Mouse (Mus musculus): ENCODE measurements at regions not wholly inside any gene's neighbourhood (a gene's known extent, or its start where the extent isn't known, plus 50 kb on each side); places are given as distances from the start of the nearest gene placed in this dataset.

DNA sequence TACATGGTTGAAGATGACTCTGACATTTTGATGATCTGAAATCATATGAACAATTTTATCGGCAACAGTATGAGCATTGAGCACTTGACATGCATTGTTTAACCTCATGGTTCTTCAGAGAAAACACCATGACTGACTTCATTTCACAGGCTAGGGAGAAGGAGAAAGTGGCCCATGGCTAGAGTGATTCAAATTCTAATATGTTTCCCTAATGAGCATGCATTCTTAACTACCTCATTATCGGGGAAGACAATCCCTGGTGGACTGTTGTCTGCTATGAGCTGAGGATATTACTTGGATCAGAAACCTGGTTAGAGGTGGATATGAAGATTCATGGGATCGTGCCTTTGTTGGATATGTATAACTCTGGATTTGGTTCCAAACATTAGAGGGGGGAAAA is 240.9 kb downstream of the Arl4a start:
- no peaks in the 10 kb centered on the region for H3K36me3 ChIP-seq (ENCODE audit: control insufficient read depth, insufficient read depth, low read length)
- WGBS = 57% methylated on average over 3 of the region's 3 CpGs
- H3K9ac ChIP-seq (ENCODE audit: low read depth, low read length) = no peak overlapping the region
- H3K4me2 ChIP-seq (ENCODE audit: low read length) = no peak overlapping the region
- H3K9me3 ChIP-seq (ENCODE audit: control insufficient read depth, low read length) = no peaks in the 10 kb centered on the region
- no peaks in the 10 kb centered on the region for H3K27me3 ChIP-seq (replicated peaks; ENCODE audit: control insufficient read depth, insufficient read depth, low read length)
- H3K27ac ChIP-seq (ENCODE audit: low read depth, low read length) = no peak overlapping the region
- no peak overlapping the region for H3K4me3 ChIP-seq (ENCODE audit: low read length)
- no peak for ATAC-seq
- H3K4me1 ChIP-seq (ENCODE audit: control insufficient read depth, insufficient read depth, low read depth, low read length) = no peaks in the 10 kb centered on the region; the same call in 1 of the 2 replicates

DNA sequence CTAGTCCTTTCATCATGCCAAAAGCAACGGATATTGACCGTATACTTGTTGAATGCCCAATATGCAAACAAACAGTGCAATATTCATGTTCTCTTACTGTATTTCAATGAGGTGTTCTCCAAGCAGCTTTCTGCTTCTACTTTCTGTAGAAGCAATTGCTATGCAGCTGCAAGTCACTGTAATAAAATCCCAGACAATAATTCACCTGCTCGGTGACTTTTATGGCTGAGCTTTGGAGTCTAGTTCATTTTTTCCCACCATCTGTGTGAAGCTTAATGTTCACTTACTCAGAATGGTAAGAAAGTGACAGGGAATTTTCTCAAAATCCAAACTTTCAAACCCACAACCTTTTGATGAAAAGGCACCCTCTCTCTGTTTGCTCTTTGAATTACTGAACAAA is 252.8 kb downstream of the Arl4a start:
- no peaks in the 10 kb centered on the region for H3K4me1 ChIP-seq (ENCODE audit: control insufficient read depth, insufficient read depth, low read depth, low read length)
- H3K36me3 ChIP-seq (ENCODE audit: control insufficient read depth, insufficient read depth, low read length) = no peaks in the 10 kb centered on the region
- H3K27ac ChIP-seq (ENCODE audit: low read depth, low read length) = no peak overlapping the region
- H3K4me2 ChIP-seq (ENCODE audit: low read length) = no peak overlapping the region
- H3K9me3 ChIP-seq (ENCODE audit: control insufficient read depth, low read length) = no peaks in the 10 kb centered on the region
- no peak overlapping the region for H3K9ac ChIP-seq (ENCODE audit: low read depth, low read length)
- H3K4me3 ChIP-seq (ENCODE audit: low read length) = no peak overlapping the region
- WGBS = 83% methylated on average over 3 of the region's 3 CpGs
- H3K27me3 ChIP-seq (replicated peaks; ENCODE audit: control insufficient read depth, insufficient read depth, low read length) = no peaks in the 10 kb centered on the region
- no peak for ATAC-seq

DNA sequence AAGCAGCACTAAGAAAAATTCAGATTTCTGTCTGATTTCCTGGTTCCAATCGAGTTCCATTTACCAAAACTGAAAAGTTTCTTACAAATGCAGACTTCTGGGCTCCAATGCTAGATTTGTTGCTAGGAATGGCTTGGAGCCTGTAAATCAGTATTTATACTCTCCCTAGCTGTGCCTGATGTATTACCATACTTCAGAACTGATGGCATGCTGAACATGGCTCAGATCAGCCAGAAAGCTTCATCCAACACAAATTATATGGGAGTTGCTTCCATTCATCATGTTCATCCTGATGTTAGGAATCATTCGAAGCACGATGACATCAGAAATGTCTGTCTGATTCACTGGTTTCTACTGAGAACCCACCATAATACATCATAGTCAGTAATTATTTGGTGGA is 253.3 kb downstream of the Arl4a start:
- no peak for ATAC-seq
- WGBS = 80% methylated on average over 3 of the region's 3 CpGs
- no peak overlapping the region for H3K4me2 ChIP-seq (ENCODE audit: low read length)
- no peaks in the 10 kb centered on the region for H3K4me1 ChIP-seq (ENCODE audit: control insufficient read depth, insufficient read depth, low read depth, low read length)
- no peaks in the 10 kb centered on the region for H3K9me3 ChIP-seq (ENCODE audit: control insufficient read depth, low read length)
- H3K9ac ChIP-seq (ENCODE audit: low read depth, low read length) = no peak overlapping the region
- H3K36me3 ChIP-seq (ENCODE audit: control insufficient read depth, insufficient read depth, low read length) = no peaks in the 10 kb centered on the region
- no peak overlapping the region for H3K27ac ChIP-seq (ENCODE audit: low read depth, low read length)
- H3K4me3 ChIP-seq (ENCODE audit: low read length) = no peak overlapping the region
- H3K27me3 ChIP-seq (replicated peaks; ENCODE audit: control insufficient read depth, insufficient read depth, low read length) = no peaks in the 10 kb centered on the region

DNA sequence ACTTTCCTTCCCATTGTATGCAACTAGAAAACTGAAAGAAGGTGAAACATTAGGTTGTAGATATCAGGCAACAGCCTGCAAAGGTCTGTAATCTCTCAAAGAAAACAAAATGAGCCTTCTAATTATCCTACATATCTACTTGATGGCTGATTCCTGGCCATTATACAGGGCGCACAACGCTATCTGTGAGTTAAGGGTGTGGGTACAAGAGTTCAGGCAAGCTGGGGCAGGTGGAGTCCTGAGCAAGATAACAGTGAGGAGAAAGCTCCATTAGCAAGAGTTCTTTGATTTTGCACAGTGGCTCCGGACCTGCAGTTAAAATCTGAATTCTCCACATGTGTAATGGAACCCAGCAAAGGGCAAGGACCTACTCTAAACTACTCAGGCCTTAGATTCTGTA is 261.7 kb downstream of the Arl4a start:
- no peaks in the 10 kb centered on the region for H3K4me1 ChIP-seq (ENCODE audit: control insufficient read depth, insufficient read depth, low read depth, low read length)

DNA sequence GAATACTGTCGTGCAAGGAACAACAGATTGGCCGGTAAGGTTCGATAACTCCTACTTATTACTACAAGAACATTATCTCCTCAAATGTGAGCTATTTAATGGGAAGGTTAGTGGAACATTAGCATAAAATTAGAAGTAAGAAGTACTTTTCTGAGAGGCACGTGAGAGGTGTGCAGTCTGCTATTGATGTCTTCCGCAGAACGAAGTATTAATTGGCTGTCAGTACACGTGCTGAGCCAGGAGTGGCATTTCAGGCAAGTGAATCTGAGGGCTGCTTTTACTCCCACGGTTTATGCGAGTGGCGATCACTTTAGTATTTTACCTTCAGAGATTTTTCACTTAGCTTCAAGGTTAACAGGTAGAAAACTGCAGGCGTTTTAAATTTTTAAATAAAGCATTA is 270.8 kb downstream of the Arl4a start:
- H3K4me2 ChIP-seq (ENCODE audit: low read length) = no peak overlapping the region
- H3K9me3 ChIP-seq (ENCODE audit: control insufficient read depth, low read length) = no peaks in the 10 kb centered on the region
- H3K4me3 ChIP-seq (ENCODE audit: low read length) = no peak overlapping the region
- no peaks in the 10 kb centered on the region for H3K27me3 ChIP-seq (replicated peaks; ENCODE audit: control insufficient read depth, insufficient read depth, low read length)
- ATAC-seq = no peak
- WGBS = 74% methylated on average over 11 of the region's 11 CpGs
- no peak overlapping the region for H3K27ac ChIP-seq (ENCODE audit: low read depth, low read length)
- H3K36me3 ChIP-seq (ENCODE audit: control insufficient read depth, insufficient read depth, low read length) = no peaks in the 10 kb centered on the region
- H3K4me1 ChIP-seq (ENCODE audit: control insufficient read depth, insufficient read depth, low read depth, low read length) = no peaks in the 10 kb centered on the region
- no peak overlapping the region for H3K9ac ChIP-seq (ENCODE audit: low read depth, low read length)

More for the DNA sequence above, 261.7 kb downstream of the Arl4a start:
- no peak for ATAC-seq
- Histone ChIP-seq H3K4me3 (ENCODE audit: low read length) (no peak overlapping the region), H3K27me3 (replicated peaks; ENCODE audit: control insufficient read depth, insufficient read depth, low read length) (no peaks in the 10 kb centered on the region), H3K9me3 (ENCODE audit: control insufficient read depth, low read length) (no peaks in the 10 kb centered on the region), H3K27ac (ENCODE audit: low read depth, low read length) (no peak overlapping the region), H3K9ac (ENCODE audit: low read depth, low read length) (no peak overlapping the region), H3K4me2 (ENCODE audit: low read length) (no peak overlapping the region), H3K36me3 (ENCODE audit: control insufficient read depth, insufficient read depth, low read length) (no peaks in the 10 kb centered on the region)
- WGBS = 90% methylated on average over 3 of the region's 3 CpGs

DNA sequence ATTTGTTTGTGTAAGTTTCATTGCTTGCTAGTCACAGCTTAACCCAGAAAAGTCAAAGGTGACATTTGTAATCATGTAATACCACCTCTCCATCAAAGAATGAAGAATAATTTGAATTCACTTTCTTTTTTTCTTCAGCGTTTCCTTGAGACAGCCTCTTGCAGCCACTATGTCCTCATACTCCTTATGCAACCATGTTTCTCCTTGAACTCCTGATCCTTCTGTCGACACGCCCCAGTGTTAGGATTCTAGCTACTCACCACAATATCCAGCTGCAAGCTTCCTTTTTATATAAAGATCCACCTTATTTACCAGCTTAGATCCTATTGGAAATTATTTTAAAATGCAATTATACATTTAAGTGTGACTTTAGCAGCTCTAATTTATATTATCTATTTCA is 274.3 kb downstream of the Arl4a start:
- Histone ChIP-seq H3K4me2 (ENCODE audit: low read length) (no peak overlapping the region), H3K9me3 (ENCODE audit: control insufficient read depth, low read length) (no peaks in the 10 kb centered on the region), H3K36me3 (ENCODE audit: control insufficient read depth, insufficient read depth, low read length) (no peaks in the 10 kb centered on the region), H3K4me1 (ENCODE audit: control insufficient read depth, insufficient read depth, low read depth, low read length) (no peaks in the 10 kb centered on the region), H3K9ac (ENCODE audit: low read depth, low read length) (no peak overlapping the region), H3K27ac (ENCODE audit: low read depth, low read length) (no peak overlapping the region), H3K4me3 (ENCODE audit: low read length) (no peak overlapping the region), H3K27me3 (replicated peaks; ENCODE audit: control insufficient read depth, insufficient read depth, low read length) (no peaks in the 10 kb centered on the region)
- WGBS = 86% methylated on average over 3 of the region's 3 CpGs
- no peak for ATAC-seq

DNA sequence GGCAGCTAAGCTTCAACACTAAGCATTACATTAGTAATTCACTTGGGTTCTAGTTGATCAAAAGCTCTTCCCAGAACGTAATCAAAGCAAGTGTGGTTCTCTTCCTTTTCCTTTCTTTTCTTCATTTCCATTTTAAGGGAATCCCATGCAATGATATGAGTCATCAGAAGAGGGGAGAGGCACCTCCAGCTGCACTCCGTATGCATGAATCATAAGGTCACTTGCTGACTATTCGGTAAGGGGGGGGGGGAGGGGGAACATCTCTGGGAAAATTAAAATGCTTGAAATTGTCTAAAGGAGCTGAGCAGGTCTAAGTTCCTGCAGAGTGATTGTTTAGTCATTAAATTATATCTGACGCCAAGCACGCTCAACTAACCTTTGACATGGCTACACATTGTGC is 275.9 kb downstream of the Arl4a start:
- Histone ChIP-seq H3K27ac (ENCODE audit: low read depth, low read length) (no peak overlapping the region), H3K36me3 (ENCODE audit: control insufficient read depth, insufficient read depth, low read length) (no peaks in the 10 kb centered on the region), H3K4me2 (ENCODE audit: low read length) (no peak overlapping the region), H3K9me3 (ENCODE audit: control insufficient read depth, low read length) (no peaks in the 10 kb centered on the region), H3K9ac (ENCODE audit: low read depth, low read length) (no peak overlapping the region), H3K27me3 (replicated peaks; ENCODE audit: control insufficient read depth, insufficient read depth, low read length) (no peaks in the 10 kb centered on the region), H3K4me3 (ENCODE audit: low read length) (no peak overlapping the region), H3K4me1 (ENCODE audit: control insufficient read depth, insufficient read depth, low read depth, low read length) (no peaks in the 10 kb centered on the region)
- 72% methylated on average over 5 of the region's 5 CpGs for WGBS
- ATAC-seq = no peak

DNA sequence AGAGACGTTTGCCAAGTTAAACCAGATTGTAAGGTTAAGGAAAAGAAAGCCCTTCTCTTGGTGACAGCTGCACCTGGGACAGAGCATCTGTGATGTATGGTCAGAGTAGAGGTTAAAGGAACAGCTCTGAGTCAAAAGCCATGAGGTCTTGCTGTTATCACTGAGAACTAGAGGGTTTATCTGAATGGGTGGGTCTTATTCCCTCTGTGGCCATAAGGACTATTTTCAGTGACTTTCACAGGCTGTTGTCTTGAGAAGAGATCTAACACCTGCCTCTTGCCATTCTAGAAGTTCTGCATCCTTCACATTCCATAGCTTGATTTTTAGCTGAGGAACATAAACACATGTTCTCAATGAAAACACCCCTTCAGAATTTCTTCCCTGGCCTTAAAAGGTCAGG is 276.5 kb downstream of the Arl4a start:
- WGBS = 71% methylated on average over 1 of the region's 1 CpGs
- Histone ChIP-seq H3K27me3 (replicated peaks; ENCODE audit: control insufficient read depth, insufficient read depth, low read length) (no peaks in the 10 kb centered on the region), H3K9ac (ENCODE audit: low read depth, low read length) (no peak overlapping the region), H3K9me3 (ENCODE audit: control insufficient read depth, low read length) (no peaks in the 10 kb centered on the region), H3K4me2 (ENCODE audit: low read length) (no peak overlapping the region), H3K36me3 (ENCODE audit: control insufficient read depth, insufficient read depth, low read length) (no peaks in the 10 kb centered on the region), H3K4me3 (ENCODE audit: low read length) (no peak overlapping the region), H3K27ac (ENCODE audit: low read depth, low read length) (no peak overlapping the region), H3K4me1 (ENCODE audit: control insufficient read depth, insufficient read depth, low read depth, low read length) (no peaks in the 10 kb centered on the region)
- ATAC-seq = no peak

DNA sequence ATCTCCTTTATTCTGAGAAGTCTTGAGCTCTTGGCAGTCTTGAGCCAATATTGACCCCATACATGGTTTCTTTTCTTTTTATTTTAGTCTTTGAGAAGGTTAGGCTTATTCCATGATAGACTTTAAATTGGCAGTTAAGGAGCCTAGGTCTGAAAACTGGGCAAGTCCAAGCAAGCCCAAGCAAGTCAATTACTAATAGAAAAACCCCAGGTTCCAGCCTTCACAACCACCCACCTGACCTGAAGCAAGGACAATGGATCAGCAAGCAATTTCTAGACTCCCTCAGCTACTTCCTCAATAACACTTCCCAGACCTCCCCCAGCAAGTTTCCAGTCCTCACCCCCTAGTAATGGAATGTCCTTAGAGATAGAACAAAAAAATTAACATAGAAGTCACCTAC is 279.9 kb downstream of the Arl4a start:
- H3K4me3 ChIP-seq (ENCODE audit: low read length) = no peak overlapping the region
- H3K9me3 ChIP-seq (ENCODE audit: control insufficient read depth, low read length) = no peaks in the 10 kb centered on the region
- no peaks in the 10 kb centered on the region for H3K4me1 ChIP-seq (ENCODE audit: control insufficient read depth, insufficient read depth, low read depth, low read length)
- no peak overlapping the region for H3K4me2 ChIP-seq (ENCODE audit: low read length)
- no peaks in the 10 kb centered on the region for H3K27me3 ChIP-seq (replicated peaks; ENCODE audit: control insufficient read depth, insufficient read depth, low read length)
- H3K36me3 ChIP-seq (ENCODE audit: control insufficient read depth, insufficient read depth, low read length) = no peaks in the 10 kb centered on the region
- no peak for ATAC-seq
- no peak overlapping the region for H3K9ac ChIP-seq (ENCODE audit: low read depth, low read length)
- H3K27ac ChIP-seq (ENCODE audit: low read depth, low read length) = no peak overlapping the region

DNA sequence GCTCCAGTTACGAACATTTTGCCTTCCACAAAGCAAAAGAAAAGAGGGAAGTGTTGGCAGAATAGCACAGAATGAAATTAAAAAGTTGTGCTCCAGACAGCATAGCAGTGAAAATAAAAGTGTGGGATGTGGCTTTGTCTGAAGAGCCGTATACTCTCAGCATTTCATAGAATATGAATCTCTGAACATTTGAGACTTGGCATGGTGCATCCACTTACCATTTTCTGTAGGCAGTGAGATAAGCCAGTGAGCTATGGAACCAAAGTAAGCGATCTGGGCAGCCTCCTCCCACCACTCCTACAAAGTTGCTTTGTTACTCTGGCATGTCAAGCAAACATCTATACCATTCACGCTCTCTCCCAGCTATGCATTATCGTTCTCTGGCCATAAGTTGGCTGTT is 286.0 kb downstream of the Arl4a start:
- Histone ChIP-seq H3K27ac (ENCODE audit: low read depth, low read length) (no peak overlapping the region), H3K4me1 (ENCODE audit: control insufficient read depth, insufficient read depth, low read depth, low read length) (no peaks in the 10 kb centered on the region), H3K9ac (ENCODE audit: low read depth, low read length) (no peak overlapping the region), H3K36me3 (ENCODE audit: control insufficient read depth, insufficient read depth, low read length) (no peaks in the 10 kb centered on the region), H3K4me2 (ENCODE audit: low read length) (no peak overlapping the region), H3K9me3 (ENCODE audit: control insufficient read depth, low read length) (no peaks in the 10 kb centered on the region), H3K27me3 (replicated peaks; ENCODE audit: control insufficient read depth, insufficient read depth, low read length) (no peaks in the 10 kb centered on the region), H3K4me3 (ENCODE audit: low read length) (no peak overlapping the region)
- no peak for ATAC-seq
- WGBS = 88% methylated on average over 5 of the region's 5 CpGs
